Mouse (Mus musculus): ENCODE measurements around the gene Ppfia4. TPM values are rescaled to one million over a fixed set of nuclear protein-coding genes. Genes with fewer than 3 reads are reported as not detected.

Gene Ppfia4
- total and polyA plus RNA-seq, 3 experiments = 0.80 to 4.9 (median 0.94) TPM

GRCm38 (mm10) chr1:134331879-134332635 is 671 bp downstream of the Ppfia4 start:
- intact Hi-C loops (cut with DNase I) = loop anchor here (1.0 kb wide), 2 partner anchors 180 to 212 kb away; no protein-coding TSS in a partner anchor
- Histone ChIP-seq H3K79me2 (replicated peaks; ENCODE audit: control insufficient read depth, insufficient read depth, low read length) (no peaks in the 10 kb centered on the region), H3K36me3 (ENCODE audit: control insufficient read depth, insufficient read depth, low read length) (no peaks in the 10 kb centered on the region), H3K4me3 (no peak overlapping the region), H3K27me3 (ENCODE audit: control insufficient read depth, insufficient read depth, low read length) (no peaks in the 10 kb centered on the region), H3K27ac (peak overlapping the region; percentile 33; the same call in 1 of the 2 replicates), H3K9ac (ENCODE audit: low read depth, low read length) (no peak overlapping the region), H3K4me1 (ENCODE audit: control insufficient read depth, insufficient read depth, low read length) (no peaks in the 10 kb centered on the region)
- 0 out of 2 replicates have a peak, but pooled peaks have one; percentile 60 for TF ChIP-seq EP300 (IDR thresholded peaks at IDR 0.05; ENCODE audit: insufficient read depth, low read depth, low read length)
- no peak; the same call in 1 of the 2 replicates for TF ChIP-seq CTCF (IDR thresholded peaks at IDR 0.05)
- TF ChIP-seq POLR2A (IDR thresholded peaks at IDR 0.05; ENCODE audit: insufficient read depth, low read depth, low read length) = no peak
- peak; percentile 61 to 79 for DNase-seq
- 38% methylated on average over 20 of the region's 20 CpGs for WGBS

- intact Hi-C loops (cut with DNase I) = no loop called here
- H3K36me3 ChIP-seq (ENCODE audit: control insufficient read depth, insufficient read depth, low read length) = no peaks in the 10 kb centered on the region
- no peak for DNase-seq
- no peak overlapping the region for H3K4me3 ChIP-seq
- no peaks in the 10 kb centered on the region; the same call in 1 of the 2 replicates for H3K4me1 ChIP-seq (ENCODE audit: control insufficient read depth, insufficient read depth, low read length)
- no peak overlapping the region for H3K9ac ChIP-seq (ENCODE audit: low read depth, low read length)
- H3K27me3 ChIP-seq (ENCODE audit: control insufficient read depth, insufficient read depth, low read length) = no peaks in the 10 kb centered on the region
- no peaks in the 10 kb centered on the region for H3K79me2 ChIP-seq (replicated peaks; ENCODE audit: control insufficient read depth, insufficient read depth, low read length)
- TF ChIP-seq EP300 (IDR thresholded peaks at IDR 0.05; ENCODE audit: insufficient read depth, low read depth, low read length) = no peak
- no peak for TF ChIP-seq CTCF (IDR thresholded peaks at IDR 0.05)
- no peak for TF ChIP-seq POLR2A (IDR thresholded peaks at IDR 0.05; ENCODE audit: insufficient read depth, low read depth, low read length)
- WGBS = 89% methylated on average over 12 of the region's 12 CpGs
- H3K27ac ChIP-seq = no peak overlapping the region
Measured at GRCm38 (mm10) chr1:134326841-134327346, 5.8 kb downstream of the Ppfia4 start.

- Histone ChIP-seq H3K27ac (no peak overlapping the region), H3K9ac (ENCODE audit: low read depth, low read length) (no peak overlapping the region), H3K79me2 (replicated peaks; ENCODE audit: control insufficient read depth, insufficient read depth, low read length) (no peaks in the 10 kb centered on the region), H3K4me3 (no peak overlapping the region), H3K36me3 (ENCODE audit: control insufficient read depth, insufficient read depth, low read length) (no peaks in the 10 kb centered on the region), H3K27me3 (ENCODE audit: control insufficient read depth, insufficient read depth, low read length) (no peaks in the 10 kb centered on the region), H3K4me1 (ENCODE audit: control insufficient read depth, insufficient read depth, low read length) (no peaks in the 10 kb centered on the region; the same call in 1 of the 2 replicates)
- WGBS = 62% methylated on average over 6 of the region's 6 CpGs
- peak; percentile 48 to 51 for DNase-seq
- TF ChIP-seq EP300 (IDR thresholded peaks at IDR 0.05; ENCODE audit: insufficient read depth, low read depth, low read length) (0 out of 2 replicates have a peak, but pooled peaks have one; percentile 60), POLR2A (IDR thresholded peaks at IDR 0.05; ENCODE audit: insufficient read depth, low read depth, low read length) (no peak), CTCF (IDR thresholded peaks at IDR 0.05) (peak; percentile 79)
- intact Hi-C loops (cut with DNase I) = loop anchor here (1.0 to 5.0 kb wide), 3 partner anchors 78 to 171 kb away; no protein-coding TSS in a partner anchor
Measured at GRCm38 (mm10) chr1:134322591-134322990, 10.1 kb downstream of the Ppfia4 start.

- WGBS = 73% methylated on average over 14 of the region's 14 CpGs
- intact Hi-C loops (cut with DNase I) = loop anchor here (5.0 kb wide), 1 partner anchor 123 kb away; no protein-coding TSS in a partner anchor
- no peaks in the 10 kb centered on the region for H3K79me2 ChIP-seq (replicated peaks; ENCODE audit: control insufficient read depth, insufficient read depth, low read length)
- no peaks in the 10 kb centered on the region; the same call in 1 of the 2 replicates for H3K4me1 ChIP-seq (ENCODE audit: control insufficient read depth, insufficient read depth, low read length)
- no peak overlapping the region for H3K9ac ChIP-seq (ENCODE audit: low read depth, low read length)
- H3K4me3 ChIP-seq = no peak overlapping the region
- no peak for DNase-seq
- no peak for TF ChIP-seq EP300 (IDR thresholded peaks at IDR 0.05; ENCODE audit: insufficient read depth, low read depth, low read length)
- no peak for TF ChIP-seq POLR2A (IDR thresholded peaks at IDR 0.05; ENCODE audit: insufficient read depth, low read depth, low read length)
- no peak for TF ChIP-seq CTCF (IDR thresholded peaks at IDR 0.05)
- no peak overlapping the region for H3K27ac ChIP-seq
- H3K36me3 ChIP-seq (ENCODE audit: control insufficient read depth, insufficient read depth, low read length) = no peaks in the 10 kb centered on the region
- no peaks in the 10 kb centered on the region for H3K27me3 ChIP-seq (ENCODE audit: control insufficient read depth, insufficient read depth, low read length)
Measured at GRCm38 (mm10) chr1:134320691-134321301, 11.9 kb downstream of the Ppfia4 start.

- Histone ChIP-seq H3K27me3 (ENCODE audit: control insufficient read depth, insufficient read depth, low read length) (no peaks in the 10 kb centered on the region), H3K79me2 (replicated peaks; ENCODE audit: control insufficient read depth, insufficient read depth, low read length) (no peaks in the 10 kb centered on the region), H3K4me3 (no peak overlapping the region), H3K4me1 (ENCODE audit: control insufficient read depth, insufficient read depth, low read length) (no peaks in the 10 kb centered on the region; the same call in 1 of the 2 replicates), H3K9ac (ENCODE audit: low read depth, low read length) (no peak overlapping the region), H3K36me3 (ENCODE audit: control insufficient read depth, insufficient read depth, low read length) (no peaks in the 10 kb centered on the region), H3K27ac (no peak overlapping the region)
- intact Hi-C loops (cut with DNase I) = loop anchor here (5.0 kb wide), 1 partner anchor 41 kb away; no protein-coding TSS in a partner anchor
- TF ChIP-seq POLR2A (IDR thresholded peaks at IDR 0.05; ENCODE audit: insufficient read depth, low read depth, low read length) (no peak), CTCF (IDR thresholded peaks at IDR 0.05) (no peak), EP300 (IDR thresholded peaks at IDR 0.05; ENCODE audit: insufficient read depth, low read depth, low read length) (no peak)
- no peak for DNase-seq
- 82% methylated on average over 5 of the region's 5 CpGs for WGBS
Measured at GRCm38 (mm10) chr1:134318261-134318660, 14.5 kb downstream of the Ppfia4 start.
